Mouse (Mus musculus) retina, adult 2 months (tissue): ENCODE measurements around the gene Get4.

Experiments used
- DNase-seq: peaks from one replicate; pipeline ENCODE4 v3.0.0-alpha.2; 2012; ENCODE audit warnings: low read depth, low spot score

Gene Get4

DNA sequence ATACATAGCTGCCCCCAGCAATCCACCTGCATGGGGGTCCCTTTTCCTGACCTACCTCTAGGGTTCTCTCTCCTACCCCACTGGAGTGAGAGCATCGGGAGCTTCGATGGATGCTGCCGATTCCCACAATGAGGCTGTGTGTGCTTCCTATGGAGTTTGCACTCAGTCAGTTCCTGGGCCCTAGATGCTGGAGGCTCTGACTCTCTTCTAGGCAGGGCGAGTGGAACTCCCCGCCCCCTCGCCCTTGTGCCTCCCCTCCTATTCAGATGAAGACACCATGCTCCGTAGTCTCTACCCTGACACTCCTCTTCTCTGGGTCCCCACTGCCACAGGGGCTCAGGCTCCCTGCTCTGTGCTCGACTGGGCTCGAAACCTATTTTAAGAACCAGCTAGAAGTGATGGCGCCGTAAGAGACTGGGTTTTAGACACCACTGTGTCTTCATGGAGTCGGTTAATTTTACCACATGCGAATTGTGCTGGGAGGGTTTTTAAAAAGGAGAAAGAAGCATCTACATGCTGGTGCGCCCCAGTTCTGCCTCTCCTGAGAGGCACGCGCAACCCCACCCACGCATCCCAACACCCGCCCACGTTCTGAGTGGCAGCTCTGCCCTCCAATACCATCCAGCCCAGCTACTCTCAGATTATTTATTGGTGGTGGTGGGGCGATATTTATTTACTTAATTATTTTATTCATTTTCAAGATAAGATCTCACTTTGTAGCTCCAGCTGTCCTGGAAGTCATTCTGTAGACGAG is 65.8 kb downstream of the Get4 start:
- DNase-seq, result no peak
